Mouse (Mus musculus) spleen, embryonic (tissue): ENCODE data around the gene Crygd.
"Not testable (repeated sequence)": the region's sequence is repeated elsewhere in the genome, so short reads cannot be mapped to it uniquely, and the experiment has no call there.

ENCODE experiments used
- CTCF ChIA-PET: fragments of 350-600 bp; sonication (Branson Sonifier 250); formaldehyde crosslinking; loops from one replicate; lab custom pipeline; 2022; lab: Charles Lee

The Crygd gene

GRCm38 (mm10) chr1:65063352-65063751 lies at the start of gene Crygd:
TSS of gene Crygd (minus strand) at chr1:65063452.
- CTCF ChIA-PET: no interaction called here

DNA sequence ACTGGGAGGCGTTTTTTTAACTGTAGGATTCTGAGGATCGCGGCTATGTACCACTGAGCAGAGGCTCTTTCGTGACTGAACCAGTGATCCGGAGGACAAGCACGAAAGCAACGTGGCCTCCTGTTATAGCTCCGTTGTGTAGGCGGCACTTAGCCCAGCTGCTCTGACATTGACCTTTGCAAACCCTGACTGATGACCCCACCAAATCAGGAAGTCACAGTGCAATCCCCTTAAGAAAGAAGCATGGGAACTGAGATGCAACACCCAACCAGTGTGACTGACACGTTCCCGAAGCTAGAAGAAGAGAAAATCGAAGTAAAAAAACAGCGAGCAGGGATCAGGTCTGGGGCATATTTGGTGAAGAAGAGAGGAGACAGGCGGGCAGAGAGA lies 49.5 kb upstream of the Crygd start:
- CTCF ChIA-PET: no interaction called here

DNA sequence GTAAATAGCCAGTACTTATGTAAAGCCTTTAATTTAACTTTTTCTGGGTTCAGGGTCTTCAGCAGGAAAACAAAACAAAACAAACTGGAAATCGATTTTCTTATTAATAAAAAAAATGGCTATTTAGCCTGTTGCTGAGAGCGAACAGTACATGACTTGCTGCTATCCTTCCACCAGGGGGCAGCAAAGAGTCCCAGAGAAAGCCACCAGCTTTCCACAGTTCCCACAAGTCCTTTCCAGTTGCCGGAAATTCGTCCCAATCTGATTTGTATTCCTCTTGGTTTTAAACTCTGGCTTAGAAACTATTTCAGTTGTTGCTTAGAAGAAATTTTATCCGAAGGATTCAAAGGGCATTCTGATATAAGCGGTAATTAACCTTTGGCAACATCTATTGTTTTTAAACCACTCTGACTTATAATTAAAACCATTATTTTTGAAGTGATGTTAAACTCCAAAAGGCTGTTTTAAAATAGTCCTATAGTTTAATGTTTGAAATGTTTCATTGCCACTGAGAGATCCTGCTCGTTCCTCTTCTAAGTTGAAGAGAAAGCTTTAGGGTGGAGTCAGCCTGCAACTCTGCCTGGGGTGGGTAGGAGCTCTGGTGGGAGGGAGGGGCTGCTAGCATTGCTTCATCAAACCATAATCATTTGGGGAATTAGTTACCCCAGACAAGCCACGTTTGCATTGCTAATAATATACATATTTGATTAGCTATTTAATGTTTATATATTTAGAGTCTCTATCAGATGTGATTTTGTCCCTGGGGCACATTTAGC lies 49.0 kb upstream of the Crygd start:
- CTCF ChIA-PET: interaction anchor here (0.6 kb wide), 1 partner anchor 29 kb away, joined by 8 read pairs; no protein-coding TSS in a partner anchor

- CTCF ChIA-PET: no interaction called here
Observed at GRCm38 (mm10) chr1:65109756-65110435, 46.6 kb upstream of the Crygd start.

DNA sequence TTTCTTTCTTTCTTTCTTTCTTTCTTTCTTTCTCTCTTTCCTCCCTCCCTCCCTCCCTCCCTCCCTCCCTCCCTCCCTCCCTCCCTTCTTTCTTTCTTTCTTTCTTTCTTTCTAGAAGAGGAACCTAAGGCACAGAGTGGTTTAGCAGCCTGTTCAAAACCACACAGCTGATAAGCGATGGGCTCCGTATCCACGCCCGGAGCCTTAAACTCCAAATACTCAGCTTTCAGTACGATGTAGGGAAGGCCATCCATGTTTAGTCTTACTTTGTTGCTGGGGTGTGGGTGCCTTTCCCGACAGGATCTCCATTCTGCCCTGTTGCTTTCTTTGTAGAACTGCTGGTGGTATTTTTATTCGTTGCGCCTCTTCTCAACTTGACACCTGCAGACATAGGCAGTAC lies 45.9 kb upstream of the Crygd start:
- CTCF ChIA-PET: no interaction called here

GRCm38 (mm10) chr1:65107654-65108279 lies 44.5 kb upstream of the Crygd start:
- CTCF ChIA-PET: no interaction called here

DNA sequence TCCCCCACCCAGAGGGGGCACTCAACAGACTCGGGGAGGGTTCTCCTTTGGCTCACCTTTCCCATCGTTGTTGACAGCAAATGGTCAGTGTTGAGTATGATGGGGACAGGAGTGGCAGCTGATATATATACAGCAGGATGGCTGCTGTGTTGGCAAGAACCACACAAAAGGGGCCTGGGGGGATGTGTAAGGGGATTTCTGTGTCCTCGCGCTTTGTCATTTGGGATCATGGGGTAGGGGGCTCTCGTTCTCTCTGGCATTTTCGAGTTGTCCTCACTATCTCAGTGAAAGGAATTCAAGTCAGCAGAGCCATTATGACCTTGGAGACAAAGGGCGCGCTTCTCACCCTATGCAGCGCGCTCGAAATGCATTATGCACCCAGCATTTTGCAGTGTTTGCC lies 40.0 kb upstream of the Crygd start, which contains the start of gene Cryga:
Gene Cryga (minus strand): TSS at position 101 of the 400 bp plus-strand sequence.
- CTCF ChIA-PET: no interaction called here

- CTCF ChIA-PET: no interaction called here
Observed at GRCm38 (mm10) chr1:65096953-65097352, 33.7 kb upstream of the Crygd start.

DNA sequence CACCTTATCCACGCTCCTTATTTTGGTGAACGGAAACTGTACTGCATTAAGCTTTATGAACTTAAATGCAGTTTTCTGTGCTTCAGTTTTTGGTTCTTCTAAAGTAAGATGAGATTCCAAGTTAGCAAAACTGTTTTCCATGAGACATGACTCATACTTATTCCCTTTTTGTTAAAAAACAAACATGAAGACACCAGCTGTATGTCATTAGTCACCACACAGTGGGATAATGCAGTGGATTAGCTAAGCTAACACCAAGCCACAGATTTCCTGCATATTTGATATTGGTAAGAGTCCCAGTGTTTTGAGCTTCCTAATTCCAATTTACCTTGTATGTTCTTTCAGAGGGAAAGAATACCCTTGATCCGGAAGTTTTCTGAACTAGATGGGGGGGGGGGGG lies 28.3 kb upstream of the Crygd start:
- CTCF ChIA-PET: no interaction called here

GRCm38 (mm10) chr1:65090370-65090769 lies 27.1 kb upstream of the Crygd start:
- CTCF ChIA-PET: no interaction called here

DNA sequence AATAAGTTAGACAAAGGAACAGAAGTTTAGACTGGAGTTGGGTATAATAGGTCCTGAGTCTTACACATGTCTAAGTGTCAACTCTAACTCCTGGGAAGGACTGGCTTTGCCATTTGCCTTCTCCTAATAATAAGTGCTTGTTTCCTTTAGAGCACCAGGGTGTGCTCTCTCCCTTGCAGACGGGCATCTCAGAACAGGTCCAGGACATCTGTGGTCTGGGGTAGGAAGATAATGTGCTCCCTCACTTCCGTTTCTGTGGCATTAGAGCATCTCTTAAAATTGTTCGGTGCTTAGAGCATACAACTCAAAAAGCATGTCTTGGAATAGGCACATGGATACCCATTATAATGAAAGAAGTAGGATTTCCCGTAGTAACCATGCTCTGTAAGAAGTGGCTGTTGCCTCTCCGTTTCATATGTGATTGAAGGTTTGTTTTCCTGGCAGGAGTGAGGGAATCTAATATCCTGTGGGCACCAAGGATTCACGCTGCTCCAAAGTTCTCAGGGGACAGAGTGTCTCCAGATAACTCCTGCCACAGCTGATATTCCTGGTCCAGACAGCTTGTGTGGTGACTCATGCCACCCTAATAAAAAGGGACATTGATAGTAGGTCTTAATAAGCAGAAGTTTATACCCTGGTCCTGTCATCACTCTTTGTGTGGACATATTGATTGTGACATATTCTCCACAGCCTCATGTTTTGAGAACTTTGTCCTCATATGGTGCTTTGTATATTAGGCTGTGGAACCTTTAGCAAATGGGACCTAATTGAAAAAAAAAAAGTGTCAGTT lies 25.5 kb upstream of the Crygd start:
- CTCF ChIA-PET: no interaction called here

DNA sequence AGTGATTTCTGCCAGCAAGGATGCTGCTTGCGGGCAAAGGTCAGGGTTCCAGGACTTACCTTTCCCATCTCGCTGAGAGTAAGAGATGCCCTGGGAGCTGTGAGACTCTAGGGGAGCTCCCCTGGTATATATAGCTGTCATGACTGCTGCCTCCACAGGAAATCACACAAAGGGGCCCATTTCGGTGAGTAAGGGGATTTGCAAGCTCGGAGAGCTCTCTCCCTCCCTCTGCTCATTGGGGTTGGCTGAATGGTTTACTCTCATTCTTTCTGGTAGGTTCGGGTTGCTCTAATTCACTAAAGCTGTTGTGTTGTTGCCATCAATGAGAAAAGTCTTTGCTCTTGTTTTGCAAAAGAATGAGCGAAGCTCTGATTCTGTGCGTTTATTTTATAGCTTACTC lies 18.9 kb upstream of the Crygd start, which contains the start of gene Crygb:
Gene Crygb (minus strand): TSS at position 101 of the 400 bp plus-strand sequence.
- CTCF ChIA-PET: no interaction called here

DNA sequence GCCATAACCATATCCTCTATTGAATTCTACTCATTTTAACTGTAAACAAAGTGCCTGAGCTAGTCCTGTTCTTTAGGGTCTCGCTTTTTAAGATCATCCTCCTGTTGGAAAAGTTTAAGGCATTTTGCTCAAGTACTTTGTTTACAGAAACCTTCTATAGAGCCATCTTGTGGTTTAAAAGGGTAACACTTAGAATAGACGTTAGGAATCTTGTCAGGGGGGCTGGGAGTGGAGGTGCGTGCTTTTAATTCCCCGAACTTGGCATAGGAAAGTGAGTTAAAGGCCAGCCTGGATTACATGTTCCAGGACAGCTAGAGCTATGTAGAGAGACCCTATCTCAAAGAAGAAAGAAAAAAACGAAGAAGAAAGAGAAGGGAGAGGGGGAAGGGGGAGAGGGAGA lies 12.4 kb upstream of the Crygd start:
- CTCF ChIA-PET: no interaction called here

- CTCF ChIA-PET: no interaction called here
Observed at GRCm38 (mm10) chr1:65073589-65073988, 10.3 kb upstream of the Crygd start, which contains the start of gene Crygc. TSS of gene Crygc (minus strand) at chr1:65073689.

GRCm38 (mm10) chr1:65067842-65068241 lies 4.6 kb upstream of the Crygd start:
- CTCF ChIA-PET: no interaction called here

DNA sequence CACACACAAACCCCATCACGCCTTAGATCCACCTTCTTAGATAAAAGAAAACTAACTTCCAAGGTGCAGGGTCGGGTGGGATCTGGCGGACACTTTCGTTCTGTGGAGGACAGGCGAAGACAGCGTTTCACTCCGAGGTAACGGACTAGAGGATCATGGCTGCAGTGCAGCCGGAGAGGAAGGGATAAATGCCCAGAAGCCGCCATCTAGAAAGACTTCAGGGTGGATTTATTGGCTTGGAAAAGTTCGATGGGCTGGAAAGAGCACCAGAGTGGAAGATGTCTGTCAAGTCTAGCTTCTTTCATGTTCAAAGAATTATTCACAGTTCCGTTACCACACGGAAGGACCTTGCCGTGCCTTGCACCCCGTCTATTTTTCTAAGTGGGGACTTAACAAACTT lies 949 bp upstream of the Crygd start:
- CTCF ChIA-PET: no interaction called here

- CTCF ChIA-PET: no interaction called here
Observed at GRCm38 (mm10) chr1:65052140-65052539, 11.1 kb downstream of the Crygd start.

DNA sequence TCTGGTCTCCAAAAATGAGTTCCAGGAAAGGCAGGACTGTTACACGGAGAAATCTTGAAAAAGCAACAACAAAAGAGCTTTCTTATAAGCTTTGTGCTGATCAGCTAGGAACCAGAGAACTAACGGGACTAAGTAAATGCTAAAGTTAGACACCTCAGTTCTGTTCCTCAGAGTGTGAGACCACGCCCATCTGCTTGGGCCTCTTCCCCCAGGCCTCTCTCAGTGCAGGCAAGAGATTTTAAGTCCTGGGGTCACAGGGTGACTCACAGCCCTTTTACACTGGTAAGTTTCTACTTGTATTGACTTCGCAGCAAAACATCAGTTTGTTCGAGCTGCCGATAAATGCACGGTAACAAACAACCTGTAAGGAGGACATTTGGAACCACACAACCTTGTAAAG lies 11.6 kb downstream of the Crygd start:
- CTCF ChIA-PET: no interaction called here

GRCm38 (mm10) chr1:65050952-65051351 lies 12.3 kb downstream of the Crygd start, which contains the start of gene Cryge:
TSS of gene Cryge (minus strand) at chr1:65051149.
- CTCF ChIA-PET: not testable (repeated sequence)

DNA sequence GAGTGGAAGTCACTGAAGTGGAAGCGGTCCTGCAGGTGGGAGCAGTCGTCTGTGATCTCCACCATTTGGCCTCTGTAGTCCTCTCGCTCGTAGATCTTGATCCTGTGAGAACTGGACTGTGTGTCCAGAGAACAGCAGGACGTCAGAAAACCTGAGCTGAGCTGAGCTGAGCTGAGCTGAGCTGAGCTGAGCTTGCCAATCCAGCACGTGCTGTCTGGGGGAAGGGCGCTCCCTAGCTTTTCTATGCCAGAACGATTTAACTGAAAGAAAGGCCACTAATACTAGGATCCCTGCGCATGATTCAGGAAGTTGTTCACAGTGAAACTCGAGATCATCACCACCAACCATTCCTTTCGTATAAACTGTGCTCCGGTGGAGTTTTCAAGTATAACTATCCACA lies 14.5 kb downstream of the Crygd start:
- CTCF ChIA-PET: no interaction called here

GRCm38 (mm10) chr1:65046401-65047109 lies 16.7 kb downstream of the Crygd start:
- CTCF ChIA-PET: no interaction called here
